Mouse (Mus musculus): ENCODE measurements around the gene Chmp5. TPM values are rescaled to one million over a fixed set of nuclear protein-coding genes. Genes with fewer than 3 reads are reported as not detected.

Chmp5 gene
- total RNA-seq, 2 experiments from 2014 or later: 52.0 to 87.2 TPM

DNA sequence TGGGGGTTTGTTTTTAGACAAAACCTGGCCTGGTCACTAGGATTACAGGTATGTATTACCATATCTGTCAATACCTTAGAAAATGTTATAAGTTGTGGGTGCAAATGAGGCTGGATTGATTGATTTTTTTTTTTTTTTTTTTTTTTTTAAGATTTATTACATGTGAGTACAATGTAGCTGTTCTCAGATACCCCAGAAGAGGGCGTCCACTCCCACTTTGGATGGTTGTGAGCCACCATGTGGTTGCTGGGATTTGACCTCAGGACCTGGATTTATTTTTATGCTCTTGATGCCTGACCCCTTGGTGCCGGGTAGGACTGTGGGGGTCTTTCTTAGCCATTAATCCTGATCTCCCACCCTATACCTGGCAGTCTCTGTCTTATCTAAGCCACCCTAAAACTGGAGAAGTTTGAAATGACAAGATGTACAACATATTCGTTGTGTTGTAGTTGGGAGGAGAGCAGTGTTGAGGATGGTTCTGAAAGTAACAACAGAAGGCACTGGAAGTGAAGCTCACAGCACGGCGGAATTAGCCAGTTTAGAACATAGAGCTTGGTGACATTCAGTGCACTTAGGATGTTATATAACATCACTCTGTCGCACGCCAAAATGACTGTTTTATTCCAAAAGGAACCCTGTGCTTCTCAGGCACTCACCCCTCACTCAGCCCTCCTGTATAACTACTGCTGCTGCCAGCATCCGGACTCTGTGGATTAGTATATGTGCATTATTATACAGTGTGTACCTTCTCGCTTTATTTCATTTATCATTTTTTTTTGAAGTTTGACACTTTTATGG, 52.8 kb downstream of the Chmp5 start:
- ATAC-seq (replicated peaks; ENCODE audit: poor library complexity): 0 out of 2 replicates have a peak, but pooled peaks have one; percentile 34

DNA sequence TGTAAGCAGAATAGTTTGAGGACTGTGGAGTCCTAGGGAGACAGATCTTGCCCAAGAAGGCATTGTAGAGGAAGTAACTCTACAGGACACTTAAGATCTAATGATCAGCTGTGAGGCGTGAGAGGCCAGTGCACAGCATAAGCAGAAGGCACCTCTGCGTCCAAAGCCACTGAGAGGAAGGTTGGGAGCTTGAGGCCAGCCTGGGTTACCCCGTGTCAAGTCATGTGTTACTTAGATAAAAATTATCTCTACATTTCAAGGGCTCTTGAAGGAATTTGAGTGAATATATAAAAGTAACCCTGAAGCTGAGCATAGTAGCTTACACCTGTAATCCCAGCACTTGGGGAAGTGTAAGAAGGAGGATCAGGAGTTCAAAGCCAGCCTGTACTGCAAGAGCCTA, 65.1 kb downstream of the Chmp5 start:
- ATAC-seq (replicated peaks; ENCODE audit: poor library complexity): peak; percentile 50

Other genes with a start within 250 kb of the Chmp5 start
- 11.3 and 21.4 TPM in 2 replicates for gene Aptx, start 245.2 kb upstream of the Chmp5 start, total RNA-seq (2015)
- gene Aptx, start 245.2 kb upstream of the Chmp5 start, total RNA-seq (2017): 11.2 and 16.5 TPM in 2 replicates
- gene Dnaja1, start 226.3 kb upstream of the Chmp5 start, total RNA-seq (2015): 156 and 168 TPM in 2 replicates
- gene Dnaja1, start 226.3 kb upstream of the Chmp5 start, total RNA-seq (2017): 332 and 482 TPM in 2 replicates
- gene Smu1, start 190.5 kb upstream of the Chmp5 start, total RNA-seq (2015): 77.6 and 83.9 TPM in 2 replicates
- 141 and 143 TPM in 2 replicates for gene Smu1, start 190.5 kb upstream of the Chmp5 start, total RNA-seq (2017)
- 69.8 and 71.5 TPM in 2 replicates for gene B4galt1, start 94.4 kb upstream of the Chmp5 start, total RNA-seq (2015)
- gene B4galt1, start 94.4 kb upstream of the Chmp5 start, total RNA-seq (2017): 41.2 and 46.5 TPM in 2 replicates
- gene Spink4, start 28.4 kb upstream of the Chmp5 start, total RNA-seq (2015): not detected in 2 replicates
- gene Spink4, start 28.4 kb upstream of the Chmp5 start, total RNA-seq (2017): not detected in 2 replicates
- 163 and 167 TPM in 2 replicates for gene Bag1, start 113 bp upstream of the Chmp5 start, total RNA-seq (2015)
- gene Bag1, start 113 bp upstream of the Chmp5 start, total RNA-seq (2017): 361 and 403 TPM in 2 replicates
- gene Nfx1, start 22.5 kb downstream of the Chmp5 start, total RNA-seq (2015): 47.5 and 51.8 TPM in 2 replicates
- gene Nfx1, start 22.5 kb downstream of the Chmp5 start, total RNA-seq (2017): 70.5 and 71.5 TPM in 2 replicates
- 0.20 TPM in 1 of 2 replicates, not detected in the other for gene Aqp7, start 99.7 kb downstream of the Chmp5 start, total RNA-seq (2015)
- not detected in 2 replicates for gene Aqp7, start 99.7 kb downstream of the Chmp5 start, total RNA-seq (2017)
- gene Aqp3, start 149.8 kb downstream of the Chmp5 start, total RNA-seq (2015): not detected in 2 replicates
- not detected in 2 replicates for gene Aqp3, start 149.8 kb downstream of the Chmp5 start, total RNA-seq (2017)
- 20.3 and 22.8 TPM in 2 replicates for gene Nol6, start 176.0 kb downstream of the Chmp5 start, total RNA-seq (2015)
- 20.5 and 22.4 TPM in 2 replicates for gene Nol6, start 176.0 kb downstream of the Chmp5 start, total RNA-seq (2017)
- gene Ube2r2, start 187.3 kb downstream of the Chmp5 start, total RNA-seq (2015): 131 and 149 TPM in 2 replicates
- gene Ube2r2, start 187.3 kb downstream of the Chmp5 start, total RNA-seq (2017): 29.9 and 33.4 TPM in 2 replicates